Mouse (Mus musculus) adrenal gland, postnatal 14 days (tissue): ENCODE measurements around the gene 4930563M21Rik. TPM values are rescaled to one million over a fixed set of nuclear protein-coding genes. Genes with fewer than 3 reads are reported as not detected.
"Not testable (repeated sequence)": the region's sequence is repeated elsewhere in the genome, so short reads cannot be mapped to it uniquely, and the experiment has no call there.

Source experiments
- DNase-seq: peaks from one replicate; pipeline ENCODE4 v3.0.0; 2021; ENCODE audit warnings: mixed read lengths
- long read RNA-seq, 2 experiments: library from polyadenylated mRNA; stranded (forward); transcript quantifications; one replicate each; pipeline ENCODE4 v2.0.0; 2021
- total RNA-seq: library from RNA; stranded (reverse); gene quantifications from 2 replicates; pipeline ENCODE4 v1.2.3, GENCODE M21; 2021

The 4930563M21Rik gene
- total RNA-seq, result not detected in 2 replicates
- long read RNA-seq, experiment 1, result 0 reads
- long read RNA-seq, experiment 2, result 0 reads

GRCm38 (mm10) chr9:56010450-56010849 lies at the start of gene 4930563M21Rik:
TSS of gene 4930563M21Rik (minus strand) at chr9:56010550.
- DNase-seq, result no peak

GRCm38 (mm10) chr9:56056147-56056546 lies 45.8 kb upstream of the 4930563M21Rik start:
- no peak for DNase-seq

GRCm38 (mm10) chr9:56053796-56054195 lies 43.4 kb upstream of the 4930563M21Rik start:
- no peak for DNase-seq

GRCm38 (mm10) chr9:56042181-56042621 lies 31.9 kb upstream of the 4930563M21Rik start:
- DNase-seq, result no peak

GRCm38 (mm10) chr9:56041372-56042180 lies 31.2 kb upstream of the 4930563M21Rik start, which contains the start of gene Rcn2:
TSS of gene Rcn2 (plus strand) at chr9:56041845.
- peak; percentile 97 for DNase-seq

- DNase-seq, result no peak
These were observed 21.9 kb upstream of the 4930563M21Rik start for GRCm38 (mm10) chr9:56032219-56032618.

GRCm38 (mm10) chr9:56027292-56027691 lies 16.9 kb upstream of the 4930563M21Rik start:
- no peak for DNase-seq

- DNase-seq, result no peak
These were observed 14.4 kb upstream of the 4930563M21Rik start for GRCm38 (mm10) chr9:56024772-56025171.

GRCm38 (mm10) chr9:56004679-56005078 lies 5.7 kb downstream of the 4930563M21Rik start:
- DNase-seq, result not testable (repeated sequence)

GRCm38 (mm10) chr9:55946819-55947218 lies 63.5 kb downstream of the 4930563M21Rik start:
- peak; percentile 47 for DNase-seq

GRCm38 (mm10) chr9:55941356-55941755 lies 69.0 kb downstream of the 4930563M21Rik start:
- DNase-seq, result no peak

GRCm38 (mm10) chr9:55938618-55938985 lies 71.7 kb downstream of the 4930563M21Rik start:
- DNase-seq, result no peak

GRCm38 (mm10) chr9:55937664-55938617 lies 72.4 kb downstream of the 4930563M21Rik start, which contains the start of gene Scaper:
TSS of gene Scaper (minus strand) at chr9:55938119.
- peak; percentile 94 for DNase-seq

GRCm38 (mm10) chr9:55937224-55937663 lies 73.1 kb downstream of the 4930563M21Rik start:
- DNase-seq, result peak; percentile 5

- no peak for DNase-seq
These were observed 77.9 kb downstream of the 4930563M21Rik start for GRCm38 (mm10) chr9:55932482-55932881.

- no peak for DNase-seq
These were observed 91.8 kb downstream of the 4930563M21Rik start for GRCm38 (mm10) chr9:55918579-55918978.

GRCm38 (mm10) chr9:55916751-55917150 lies 93.6 kb downstream of the 4930563M21Rik start:
- DNase-seq, result no peak

Other genes starting within 250 kb of the 4930563M21Rik start
- 11.2 and 12.4 TPM in 2 replicates for gene Scaper, start 72.4 kb downstream of the 4930563M21Rik start, total RNA-seq
- gene Rcn2, start 31.3 kb upstream of the 4930563M21Rik start, total RNA-seq, result 37.2 and 37.7 TPM in 2 replicates
- gene Pstpip1, start 79.4 kb upstream of the 4930563M21Rik start, total RNA-seq, result 1.3 and 8.9 TPM in 2 replicates
- 121 and 122 TPM in 2 replicates for gene Tspan3, start 154.9 kb upstream of the 4930563M21Rik start, total RNA-seq